Mouse (Mus musculus): Measurements from ENCODE around the gene Hspb2. TPM values are rescaled to one million over a fixed set of nuclear protein-coding genes. Genes with fewer than 3 reads are reported as not detected.

Gene Hspb2
- polyA plus RNA-seq, 1 experiment from 2014 or later, result 4.0 TPM

DNA sequence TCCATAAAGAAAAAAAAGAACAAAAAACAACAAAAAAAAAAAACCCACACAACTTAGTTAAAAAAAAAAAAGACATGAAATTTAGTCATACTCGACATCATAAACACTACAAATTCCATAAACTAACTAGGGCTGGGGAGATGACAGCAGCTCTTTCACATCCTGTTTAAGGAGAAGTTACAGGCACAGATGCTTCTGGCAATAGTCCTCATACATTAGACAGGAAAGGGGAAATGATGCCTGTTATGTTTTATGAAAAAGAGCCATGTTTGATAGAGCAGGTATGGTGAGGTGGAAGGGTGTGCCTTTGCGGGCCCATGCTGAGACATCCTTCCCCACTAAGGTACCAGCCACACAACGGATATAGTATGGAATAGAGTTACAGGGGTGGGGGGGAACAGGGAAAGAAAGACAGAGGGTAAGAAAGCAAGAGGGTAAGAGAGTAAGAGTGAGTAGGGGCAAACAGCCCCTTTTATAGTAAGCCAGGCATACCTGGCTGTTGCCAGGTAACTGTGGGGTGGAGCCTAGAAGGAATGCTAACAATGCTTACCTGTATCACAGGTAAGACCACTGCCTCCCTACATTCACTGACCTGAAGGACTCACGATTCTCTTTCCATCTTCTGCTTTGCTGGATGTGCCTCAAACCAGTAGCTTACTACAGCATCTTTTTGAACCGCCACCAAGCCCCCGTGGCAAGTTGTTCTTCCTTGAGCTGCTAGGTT lies 9.5 kb upstream of the Hspb2 start:
- no peaks in the 10 kb centered on the region for H3K9me3 ChIP-seq (ENCODE audit: control insufficient read depth, low read length)
- no peak overlapping the region for H3K27ac ChIP-seq (ENCODE audit: low read depth)
- 0 out of 2 replicates have a peak, but pooled peaks cover 7% of the 10 kb centered on the region for H3K36me3 ChIP-seq (ENCODE audit: control insufficient read depth, insufficient read depth, low read length)
- WGBS, result 49% methylated on average over 6 of the region's 6 CpGs
- no peak for DNase-seq (ENCODE audit: low spot score)
- no peak overlapping the region for H3K4me2 ChIP-seq (ENCODE audit: low read length)
- no peak overlapping the region for H3K4me3 ChIP-seq (ENCODE audit: low read depth, low read length)
- H3K9ac ChIP-seq (ENCODE audit: low read length), result no peak overlapping the region
- H3K27me3 ChIP-seq (replicated peaks; ENCODE audit: control insufficient read depth, insufficient read depth, low read length), result no peaks in the 10 kb centered on the region
- H3K4me1 ChIP-seq (replicated peaks; ENCODE audit: control insufficient read depth, insufficient read depth, low read length), result no peaks in the 10 kb centered on the region
- no peak for ATAC-seq (replicated peaks; ENCODE audit: low FRiP score, low TSS enrichment, low read depth)

DNA sequence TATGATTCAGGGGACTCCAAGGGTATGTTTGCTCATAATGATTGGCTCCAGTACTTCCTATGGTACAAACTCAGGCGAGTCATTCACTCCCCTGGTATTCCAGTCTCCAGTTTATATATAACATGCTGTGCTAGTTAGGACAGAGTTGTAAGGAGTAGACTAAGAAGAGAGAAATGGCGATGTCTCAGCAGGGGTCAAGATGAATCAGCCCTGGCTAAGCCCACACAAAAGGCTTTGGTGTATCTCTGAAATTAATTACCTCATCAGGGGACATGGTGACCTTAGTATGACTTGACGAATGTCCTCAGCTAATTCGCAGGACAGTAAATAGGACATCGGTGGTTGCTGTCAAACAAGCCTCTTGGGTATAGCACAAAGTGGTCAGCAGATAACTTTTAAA lies 4.6 kb upstream of the Hspb2 start:
- ATAC-seq (replicated peaks; ENCODE audit: low FRiP score, low TSS enrichment, low read depth) (no peak), DNase-seq (ENCODE audit: low spot score) (no peak)
- Histone ChIP-seq H3K36me3 (ENCODE audit: control insufficient read depth, insufficient read depth, low read length) (no peaks in the 10 kb centered on the region), H3K9ac (ENCODE audit: low read length) (no peak overlapping the region), H3K27me3 (replicated peaks; ENCODE audit: control insufficient read depth, insufficient read depth, low read length) (no peaks in the 10 kb centered on the region), H3K9me3 (ENCODE audit: control insufficient read depth, low read length) (no peaks in the 10 kb centered on the region), H3K4me2 (ENCODE audit: low read length) (no peak overlapping the region), H3K4me3 (ENCODE audit: low read depth, low read length) (no peak overlapping the region), H3K27ac (ENCODE audit: low read depth) (no peak overlapping the region), H3K4me1 (replicated peaks; ENCODE audit: control insufficient read depth, insufficient read depth, low read length) (no peaks in the 10 kb centered on the region; the same call in 1 of the 2 replicates)
- WGBS, result 67% methylated on average over 5 of the region's 5 CpGs

DNA sequence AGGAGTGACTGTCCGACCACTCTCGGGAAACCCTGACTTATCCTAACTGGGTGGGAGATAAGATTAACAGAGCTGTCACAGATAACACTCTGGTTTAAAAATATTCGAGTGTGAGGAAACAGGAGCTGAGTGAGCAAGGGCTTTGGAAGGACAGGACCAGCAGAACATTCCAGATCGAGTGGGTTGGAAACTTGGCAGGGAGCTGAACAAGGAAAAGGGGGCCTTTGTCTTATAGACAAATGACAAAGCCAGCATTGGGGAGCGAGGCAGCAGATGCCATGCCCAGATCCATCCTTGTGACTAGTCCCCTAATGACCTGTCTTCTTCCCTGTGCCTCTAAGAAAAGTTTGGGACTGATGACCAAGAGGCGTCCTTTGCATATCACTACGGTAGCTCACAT lies 1.8 kb upstream of the Hspb2 start:
- no peak for ATAC-seq (replicated peaks; ENCODE audit: low FRiP score, low TSS enrichment, low read depth)
- no peaks in the 10 kb centered on the region for H3K27me3 ChIP-seq (replicated peaks; ENCODE audit: control insufficient read depth, insufficient read depth, low read length)
- peak overlapping the region; percentile 18 for H3K4me2 ChIP-seq (ENCODE audit: low read length)
- no peak overlapping the region for H3K27ac ChIP-seq (ENCODE audit: low read depth)
- H3K9ac ChIP-seq (ENCODE audit: low read length), result no peak overlapping the region
- WGBS, result 44% methylated on average over 7 of the region's 7 CpGs
- no peaks in the 10 kb centered on the region for H3K9me3 ChIP-seq (ENCODE audit: control insufficient read depth, low read length)
- H3K4me1 ChIP-seq (replicated peaks; ENCODE audit: control insufficient read depth, insufficient read depth, low read length), result no peaks in the 10 kb centered on the region; the same call in 1 of the 2 replicates
- no peaks in the 10 kb centered on the region for H3K36me3 ChIP-seq (ENCODE audit: control insufficient read depth, insufficient read depth, low read length)
- no peak for DNase-seq (ENCODE audit: low spot score)
- H3K4me3 ChIP-seq (ENCODE audit: low read depth, low read length), result no peak overlapping the region

DNA sequence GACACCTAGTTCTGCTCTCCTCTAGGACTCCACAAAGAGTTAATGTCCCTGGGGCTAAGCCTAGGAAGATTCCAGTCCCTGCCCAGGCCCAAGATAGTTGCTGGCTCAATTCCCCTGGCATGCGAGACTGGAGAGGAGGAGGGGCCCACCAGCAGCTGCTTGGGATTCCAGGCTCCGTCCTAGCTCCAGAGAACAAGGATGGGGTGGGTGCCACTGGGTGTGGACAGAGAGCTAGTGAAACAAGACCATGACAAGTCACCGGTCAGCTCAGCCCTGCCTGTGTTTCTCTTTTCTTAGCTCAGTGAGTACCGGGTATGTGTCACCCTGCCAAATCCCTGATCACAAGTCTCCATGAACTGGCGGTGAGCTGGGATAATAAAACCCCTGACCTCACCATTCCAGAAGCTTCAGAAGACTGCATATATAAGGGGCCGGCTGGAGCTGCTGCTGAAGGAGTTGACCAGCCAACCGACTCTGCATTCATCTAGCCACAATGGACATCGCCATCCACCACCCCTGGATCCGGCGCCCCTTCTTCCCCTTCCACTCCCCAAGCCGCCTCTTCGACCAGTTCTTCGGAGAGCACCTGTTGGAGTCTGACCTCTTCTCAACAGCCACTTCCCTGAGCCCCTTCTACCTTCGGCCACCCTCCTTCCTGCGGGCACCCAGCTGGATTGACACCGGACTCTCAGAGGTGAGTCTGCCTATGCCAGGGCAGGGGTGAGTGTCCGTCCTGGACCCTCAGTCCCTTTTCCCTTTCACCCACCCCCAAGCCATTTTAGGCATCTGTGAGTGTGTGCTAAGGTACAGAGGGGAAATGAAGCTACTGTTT lies 846 bp upstream of the Hspb2 start:
- Histone ChIP-seq H3K9ac (ENCODE audit: low read length) (no peak overlapping the region), H3K4me1 (replicated peaks; ENCODE audit: control insufficient read depth, insufficient read depth, low read length) (no peaks in the 10 kb centered on the region; the same call in 1 of the 2 replicates), H3K9me3 (ENCODE audit: control insufficient read depth, low read length) (no peaks in the 10 kb centered on the region), H3K36me3 (ENCODE audit: control insufficient read depth, insufficient read depth, low read length) (no peaks in the 10 kb centered on the region), H3K27ac (ENCODE audit: low read depth) (peak overlapping the region; percentile 29; the same call in 1 of the 2 replicates), H3K4me2 (ENCODE audit: low read length) (peak overlapping the region; percentile 24; the same call in 1 of the 2 replicates), H3K27me3 (replicated peaks; ENCODE audit: control insufficient read depth, insufficient read depth, low read length) (no peaks in the 10 kb centered on the region), H3K4me3 (ENCODE audit: low read depth, low read length) (peak overlapping the region; percentile 8; the same call in 1 of the 2 replicates)
- DNase-seq (ENCODE audit: low spot score) (no peak), ATAC-seq (replicated peaks; ENCODE audit: low FRiP score, low TSS enrichment, low read depth) (no peak)
- 64% methylated on average over 17 of the region's 17 CpGs for WGBS

DNA sequence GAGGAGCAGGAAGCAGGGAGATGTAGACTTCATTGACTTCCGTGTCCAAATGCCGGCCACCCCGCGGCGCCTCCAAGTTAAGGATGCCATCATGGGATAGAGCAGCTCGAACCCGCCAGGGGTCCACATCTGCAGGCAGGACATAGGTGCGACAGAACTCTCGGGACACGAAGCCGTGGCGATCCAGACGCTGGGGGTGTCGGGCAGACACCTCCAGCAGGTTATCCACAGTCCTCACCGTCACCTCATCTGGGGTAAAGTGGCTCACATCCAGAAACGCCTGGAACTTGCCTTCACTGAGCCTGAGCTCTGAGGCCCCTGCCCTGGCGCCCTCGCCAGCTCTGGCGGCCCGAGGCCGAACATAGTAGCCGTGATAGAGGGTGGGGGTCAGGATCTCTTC lies 831 bp downstream of the Hspb2 start, which contains the start of gene Cryab:
Gene Cryab, plus strand, starts transcription at position 3 of the 400 bp plus-strand sequence.
- no peak within 1 kb of the TSS; the same call in 1 of the 2 replicates for H3K27ac ChIP-seq (ENCODE audit: low read depth)
- no peak within 1 kb of the TSS for H3K4me2 ChIP-seq (ENCODE audit: low read length)
- H3K9me3 ChIP-seq (ENCODE audit: control insufficient read depth, low read length), result no peaks in the 10 kb centered on the region
- DNase-seq (ENCODE audit: low spot score) (no peak), ATAC-seq (replicated peaks; ENCODE audit: low FRiP score, low TSS enrichment, low read depth) (no peak)
- no peaks in the 10 kb centered on the region for H3K36me3 ChIP-seq (ENCODE audit: control insufficient read depth, insufficient read depth, low read length)
- no peak within 1 kb of the TSS for H3K4me3 ChIP-seq (ENCODE audit: low read depth, low read length)
- no peaks in the 10 kb centered on the region; the same call in 1 of the 2 replicates for H3K4me1 ChIP-seq (replicated peaks; ENCODE audit: control insufficient read depth, insufficient read depth, low read length)
- no peaks in the 10 kb centered on the region for H3K27me3 ChIP-seq (replicated peaks; ENCODE audit: control insufficient read depth, insufficient read depth, low read length)
- no peak within 1 kb of the TSS for H3K9ac ChIP-seq (ENCODE audit: low read length)
- 72% methylated on average over 22 of the region's 22 CpGs for WGBS

DNA sequence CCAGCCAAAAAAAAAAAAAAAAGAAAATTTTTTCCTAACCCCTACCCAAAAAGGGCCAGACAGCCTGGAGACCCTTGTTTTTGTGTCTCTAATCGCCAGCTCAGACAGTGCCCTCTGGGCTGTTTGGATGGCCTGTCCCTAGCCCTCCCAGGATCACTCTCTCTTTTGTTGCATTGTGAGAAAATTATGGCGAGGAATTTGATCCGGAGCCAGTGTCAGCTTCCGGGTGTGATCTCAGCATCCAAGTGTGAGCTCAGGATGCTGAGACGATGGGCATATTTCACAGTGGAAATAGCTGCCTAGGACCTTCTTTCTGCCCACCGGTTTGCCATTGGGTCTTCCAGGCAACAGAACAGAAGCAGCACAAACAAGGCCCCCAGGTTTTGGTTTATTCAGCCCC lies 1.4 kb downstream of the Hspb2 start:
- DNase-seq (ENCODE audit: low spot score), result no peak
- Histone ChIP-seq H3K36me3 (ENCODE audit: control insufficient read depth, insufficient read depth, low read length) (no peaks in the 10 kb centered on the region), H3K4me2 (ENCODE audit: low read length) (no peak overlapping the region), H3K4me3 (ENCODE audit: low read depth, low read length) (no peak overlapping the region), H3K27me3 (replicated peaks; ENCODE audit: control insufficient read depth, insufficient read depth, low read length) (no peaks in the 10 kb centered on the region), H3K27ac (ENCODE audit: low read depth) (no peak overlapping the region), H3K9ac (ENCODE audit: low read length) (no peak overlapping the region), H3K9me3 (ENCODE audit: control insufficient read depth, low read length) (no peaks in the 10 kb centered on the region), H3K4me1 (replicated peaks; ENCODE audit: control insufficient read depth, insufficient read depth, low read length) (no peaks in the 10 kb centered on the region; the same call in 1 of the 2 replicates)
- no peak for ATAC-seq (replicated peaks; ENCODE audit: low FRiP score, low TSS enrichment, low read depth)
- 73% methylated on average over 6 of the region's 6 CpGs for WGBS

DNA sequence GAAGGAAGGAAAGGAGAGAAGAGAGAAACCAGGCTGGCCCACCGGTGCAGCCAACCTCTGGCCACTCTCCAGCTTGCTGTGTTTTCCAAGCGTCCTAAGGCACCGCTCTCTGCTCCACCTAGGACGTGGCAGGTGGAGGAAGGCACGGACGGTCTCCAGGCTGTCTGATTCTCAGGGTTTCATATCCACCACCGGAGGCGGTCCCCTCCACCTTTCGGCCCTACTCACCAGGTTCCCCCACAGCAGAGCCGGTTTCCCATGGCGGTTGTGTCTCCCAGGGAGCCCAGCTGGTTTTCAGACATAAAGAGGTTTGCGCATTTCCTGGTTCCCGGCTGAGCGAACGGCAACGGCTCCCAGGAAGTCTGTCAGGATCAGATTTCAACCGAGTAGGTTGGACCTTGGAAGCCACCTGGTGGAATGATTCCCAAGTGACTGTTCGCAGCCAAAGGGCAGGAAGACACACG lies 5.9 kb downstream of the Hspb2 start, which contains the start of gene 2310030G06Rik:
Gene 2310030G06Rik, minus strand, starts transcription at position 323 of the 464 bp plus-strand sequence.
- Histone ChIP-seq H3K27ac (ENCODE audit: low read depth) (peak within 1 kb of the TSS; percentile 81), H3K4me2 (ENCODE audit: low read length) (peak within 1 kb of the TSS; percentile 68), H3K4me3 (ENCODE audit: low read depth, low read length) (peak within 1 kb of the TSS; percentile 48), H3K36me3 (ENCODE audit: control insufficient read depth, insufficient read depth, low read length) (no peaks in the 10 kb centered on the region), H3K27me3 (replicated peaks; ENCODE audit: control insufficient read depth, insufficient read depth, low read length) (no peaks in the 10 kb centered on the region), H3K9me3 (ENCODE audit: control insufficient read depth, low read length) (no peaks in the 10 kb centered on the region), H3K4me1 (replicated peaks; ENCODE audit: control insufficient read depth, insufficient read depth, low read length) (no peaks in the 10 kb centered on the region), H3K9ac (ENCODE audit: low read length) (peak within 1 kb of the TSS; percentile 58)
- DNase-seq (ENCODE audit: low spot score) (peak; percentile 82), ATAC-seq (replicated peaks; ENCODE audit: low FRiP score, low TSS enrichment, low read depth) (peak; percentile 82)
- WGBS, result 2% methylated on average over 19 of the region's 19 CpGs

DNA sequence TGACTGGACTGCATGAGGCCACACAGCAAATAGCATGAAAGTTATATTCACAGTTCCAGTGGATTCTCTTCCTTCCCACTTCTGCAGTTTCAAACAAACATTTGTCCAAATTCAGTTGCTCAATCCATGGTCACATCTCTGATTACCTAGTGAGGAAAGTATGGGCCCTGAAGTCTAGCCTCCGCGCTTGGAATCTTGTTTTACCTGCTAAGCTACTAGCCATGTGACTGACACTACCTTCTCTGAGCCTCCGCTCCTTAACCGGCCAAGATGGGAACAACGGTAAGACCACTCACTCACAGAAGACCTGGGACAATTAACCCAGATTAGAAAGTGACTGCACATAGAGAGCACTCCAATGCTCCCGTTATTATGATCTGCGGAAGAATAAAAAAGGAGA lies 6.3 kb downstream of the Hspb2 start:
- H3K4me3 ChIP-seq (ENCODE audit: low read depth, low read length), result peak overlapping the region; percentile 48
- no peaks in the 10 kb centered on the region for H3K4me1 ChIP-seq (replicated peaks; ENCODE audit: control insufficient read depth, insufficient read depth, low read length)
- H3K9me3 ChIP-seq (ENCODE audit: control insufficient read depth, low read length), result no peaks in the 10 kb centered on the region
- ATAC-seq (replicated peaks; ENCODE audit: low FRiP score, low TSS enrichment, low read depth) (peak; percentile 76; the same call in 1 of the 2 replicates), DNase-seq (ENCODE audit: low spot score) (peak; percentile 69)
- 13% methylated on average over 7 of the region's 7 CpGs for WGBS
- peak overlapping the region; percentile 68 for H3K4me2 ChIP-seq (ENCODE audit: low read length)
- H3K9ac ChIP-seq (ENCODE audit: low read length), result peak overlapping the region; percentile 58
- H3K36me3 ChIP-seq (ENCODE audit: control insufficient read depth, insufficient read depth, low read length), result no peaks in the 10 kb centered on the region
- no peaks in the 10 kb centered on the region for H3K27me3 ChIP-seq (replicated peaks; ENCODE audit: control insufficient read depth, insufficient read depth, low read length)
- peak overlapping the region; percentile 81 for H3K27ac ChIP-seq (ENCODE audit: low read depth)
